Mouse (Mus musculus) adrenal gland, postnatal 4 days (tissue): ENCODE results near the gene Mpped2. TPM values are rescaled to one million over a fixed set of nuclear protein-coding genes. Genes with fewer than 3 reads are reported as not detected.

Source experiments
- DNase-seq, 2 experiments: peaks; one replicate each; pipeline ENCODE4 v3.0.0; 2021 to 2022; ENCODE audit warnings: low spot score in 2 of 2, mixed read lengths in 2 of 2
- total RNA-seq, 2 experiments: library from RNA; stranded (reverse); gene quantifications; 2 replicates each; pipeline ENCODE4 v1.2.3; 2021

Gene Mpped2
- total RNA-seq, 2 experiments from 2014 or later: 40.7 to 46.1 TPM

- DNase-seq: no peak
Measured at GRCm38 (mm10) chr2:106790329-106790701, 97.2 kb downstream of the Mpped2 start.

- no peak for DNase-seq
Measured at GRCm38 (mm10) chr2:106796246-106796645, 103.2 kb downstream of the Mpped2 start.

GRCm38 (mm10) chr2:106797855-106798254, 104.8 kb downstream of the Mpped2 start:
- DNase-seq: no peak

GRCm38 (mm10) chr2:106798824-106799223, 105.8 kb downstream of the Mpped2 start:
- no peak for DNase-seq

GRCm38 (mm10) chr2:106815898-106816297, 122.8 kb downstream of the Mpped2 start:
- DNase-seq: no peak

GRCm38 (mm10) chr2:106821292-106821691, 128.2 kb downstream of the Mpped2 start:
- no peak for DNase-seq

- no peak for DNase-seq
Measured at GRCm38 (mm10) chr2:106821883-106822282, 128.8 kb downstream of the Mpped2 start.

GRCm38 (mm10) chr2:106822540-106822939, 129.5 kb downstream of the Mpped2 start:
- no peak for DNase-seq

- DNase-seq: no peak
Measured at GRCm38 (mm10) chr2:106825461-106825860, 132.4 kb downstream of the Mpped2 start.

- no peak for DNase-seq
Measured at GRCm38 (mm10) chr2:106826023-106826422, 133.0 kb downstream of the Mpped2 start.

- DNase-seq: no peak
Measured at GRCm38 (mm10) chr2:106826806-106827205, 133.7 kb downstream of the Mpped2 start.

GRCm38 (mm10) chr2:106828573-106829310, 135.7 kb downstream of the Mpped2 start:
- no peak for DNase-seq

GRCm38 (mm10) chr2:106829420-106829819, 136.4 kb downstream of the Mpped2 start:
- no peak for DNase-seq

- no peak for DNase-seq
Measured at GRCm38 (mm10) chr2:106832577-106832976, 139.5 kb downstream of the Mpped2 start.

GRCm38 (mm10) chr2:106833212-106833611, 140.1 kb downstream of the Mpped2 start:
- no peak for DNase-seq

- DNase-seq: no peak
Measured at GRCm38 (mm10) chr2:106835321-106835720, 142.3 kb downstream of the Mpped2 start.

- DNase-seq: no peak
Measured at GRCm38 (mm10) chr2:106837241-106837640, 144.2 kb downstream of the Mpped2 start.

GRCm38 (mm10) chr2:106844147-106844546, 151.1 kb downstream of the Mpped2 start:
- no peak for DNase-seq

GRCm38 (mm10) chr2:106844766-106845678, 152.0 kb downstream of the Mpped2 start:
- no peak for DNase-seq

GRCm38 (mm10) chr2:106846511-106846910, 153.4 kb downstream of the Mpped2 start:
- no peak for DNase-seq

GRCm38 (mm10) chr2:106849389-106849788, 156.3 kb downstream of the Mpped2 start:
- DNase-seq: no peak

GRCm38 (mm10) chr2:106851515-106851914, 158.4 kb downstream of the Mpped2 start:
- no peak for DNase-seq
